Mouse (Mus musculus): ENCODE measurements around the gene Gng7.

Gng7 gene

GRCm38 (mm10) chr10:80968106-80968505 is 46.6 kb downstream of the Gng7 start:
- DNase-seq (ENCODE audit: low spot score in 2 of 2): no peak

GRCm38 (mm10) chr10:80967101-80967656 is 47.6 kb downstream of the Gng7 start:
- DNase-seq (ENCODE audit: low spot score in 2 of 2): no peak

GRCm38 (mm10) chr10:80966296-80966695 is 48.4 kb downstream of the Gng7 start:
- no peak for DNase-seq (ENCODE audit: low spot score in 2 of 2)

- no peak for DNase-seq (ENCODE audit: low spot score in 2 of 2)
Observed at GRCm38 (mm10) chr10:80963031-80963975, 51.4 kb downstream of the Gng7 start.

- no peak for DNase-seq (ENCODE audit: low spot score in 2 of 2)
Observed at GRCm38 (mm10) chr10:80962585-80962984, 52.2 kb downstream of the Gng7 start.

GRCm38 (mm10) chr10:80962051-80962472 is 52.7 kb downstream of the Gng7 start:
- no peak for DNase-seq (ENCODE audit: low spot score in 2 of 2)

- no peak for DNase-seq (ENCODE audit: low spot score in 2 of 2)
Observed at GRCm38 (mm10) chr10:80960551-80961508, 53.9 kb downstream of the Gng7 start.

- DNase-seq (ENCODE audit: low spot score in 2 of 2): no peak
Observed at GRCm38 (mm10) chr10:80958979-80959637, 55.6 kb downstream of the Gng7 start.

- no peak for DNase-seq (ENCODE audit: low spot score in 2 of 2)
Observed at GRCm38 (mm10) chr10:80957791-80958190, 57.0 kb downstream of the Gng7 start.

- DNase-seq (ENCODE audit: low spot score in 2 of 2): no peak
Observed at GRCm38 (mm10) chr10:80956901-80957300, 57.8 kb downstream of the Gng7 start.

- no peak for DNase-seq (ENCODE audit: low spot score in 2 of 2)
Observed at GRCm38 (mm10) chr10:80956385-80956784, 58.4 kb downstream of the Gng7 start.

GRCm38 (mm10) chr10:80955536-80955935 is 59.2 kb downstream of the Gng7 start:
- peak; percentile 67 to 68 for DNase-seq (ENCODE audit: low spot score in 2 of 2)

- DNase-seq (ENCODE audit: low spot score in 2 of 2): no peak
Observed at GRCm38 (mm10) chr10:80954843-80955242, 59.9 kb downstream of the Gng7 start.

GRCm38 (mm10) chr10:80954415-80954814 is 60.3 kb downstream of the Gng7 start:
- no peak for DNase-seq (ENCODE audit: low spot score in 2 of 2)

GRCm38 (mm10) chr10:80952449-80952848 is 62.3 kb downstream of the Gng7 start:
- no peak for DNase-seq (ENCODE audit: low spot score in 2 of 2)

- no peak for DNase-seq (ENCODE audit: low spot score in 2 of 2)
Observed at GRCm38 (mm10) chr10:80951761-80952390, 62.9 kb downstream of the Gng7 start.

GRCm38 (mm10) chr10:80950314-80950713 is 64.4 kb downstream of the Gng7 start:
- DNase-seq (ENCODE audit: low spot score in 2 of 2): no peak

GRCm38 (mm10) chr10:80949081-80949480 is 65.7 kb downstream of the Gng7 start:
- DNase-seq (ENCODE audit: low spot score in 2 of 2): no peak

GRCm38 (mm10) chr10:80948570-80948969 is 66.2 kb downstream of the Gng7 start:
- DNase-seq (ENCODE audit: low spot score in 2 of 2): no peak

GRCm38 (mm10) chr10:80947802-80948201 is 66.9 kb downstream of the Gng7 start:
- DNase-seq (ENCODE audit: low spot score in 2 of 2): no peak

Measured in right cerebral cortex, adult 2 months (tissue).